Mouse (Mus musculus) urinary bladder, postnatal 10 days (tissue): ENCODE data around the gene Mfsd7a.
"Not testable (repeated sequence)": the region's sequence is repeated elsewhere in the genome, so short reads cannot be mapped to it uniquely, and the experiment has no call there.

ENCODE experiments used
- DNase-seq: peaks from one replicate; pipeline ENCODE4 v3.0.0; 2022; ENCODE audit warnings: low spot score

The Mfsd7a gene

DNA sequence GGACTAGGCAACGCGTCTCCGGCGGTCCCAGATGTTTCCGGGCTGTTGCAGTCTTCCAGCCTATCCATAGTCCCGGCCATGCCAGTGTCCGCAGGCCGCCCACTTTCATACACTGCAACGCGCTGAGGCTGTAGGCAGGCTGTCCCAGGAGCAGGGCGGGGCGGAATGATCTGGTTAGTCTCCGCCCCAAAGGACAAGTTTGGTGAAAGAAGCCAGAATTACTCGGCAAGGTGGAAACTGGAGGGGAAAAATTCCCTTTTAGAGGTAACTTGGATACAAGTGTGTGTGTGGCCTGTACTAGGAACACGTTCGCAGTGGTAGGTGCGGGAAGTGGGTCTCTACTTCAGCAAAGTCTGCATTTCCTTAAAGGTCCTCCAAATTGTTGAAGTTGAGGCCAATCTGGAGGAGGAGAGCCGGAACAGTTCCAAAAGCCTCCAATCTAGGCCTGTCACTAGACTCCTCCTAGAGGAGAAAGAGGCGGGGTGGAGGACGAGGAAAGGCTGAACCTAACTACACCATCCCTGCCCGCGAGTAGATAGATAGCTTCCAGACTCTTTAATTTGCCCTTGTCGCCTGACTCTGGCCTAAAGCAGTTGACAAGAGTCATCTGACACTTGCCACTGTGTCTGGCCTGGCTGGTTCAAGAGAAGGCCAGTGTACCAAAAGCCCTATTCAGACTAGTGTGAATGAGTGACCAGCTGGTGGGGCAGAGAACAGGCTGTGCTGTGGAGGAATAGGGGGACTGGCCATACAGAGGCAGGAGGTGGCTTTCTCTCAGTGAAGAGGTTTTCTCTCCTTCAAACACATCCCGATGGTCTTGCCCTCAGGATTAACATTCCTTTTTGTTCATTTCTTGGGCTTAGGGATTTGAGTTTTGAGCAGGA is at the start of gene Mfsd7a:
Gene Mfsd7a (minus strand): TSS at position 107 of the 884 bp plus-strand sequence.
- no peak for DNase-seq

DNA sequence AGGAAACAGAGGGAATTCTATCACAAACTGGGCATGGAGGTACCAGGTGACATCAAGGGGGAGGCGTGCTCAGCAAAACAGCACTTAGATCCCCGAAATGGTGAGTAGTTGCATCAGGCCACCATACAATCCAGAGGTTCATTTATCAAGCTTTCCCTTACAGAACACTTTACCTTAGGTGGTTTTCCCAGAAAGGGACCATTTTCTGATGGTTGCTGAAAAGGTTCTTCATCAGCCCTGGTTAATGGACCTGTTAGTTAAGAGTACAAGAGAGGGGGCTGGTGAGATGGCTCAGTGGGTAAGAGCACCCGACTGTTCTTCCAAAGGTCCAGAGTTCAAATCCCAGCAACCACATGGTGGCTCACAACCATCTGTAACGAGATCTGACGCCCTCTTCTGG is 37.5 kb upstream of the Mfsd7a start:
- DNase-seq: not testable (repeated sequence)

DNA sequence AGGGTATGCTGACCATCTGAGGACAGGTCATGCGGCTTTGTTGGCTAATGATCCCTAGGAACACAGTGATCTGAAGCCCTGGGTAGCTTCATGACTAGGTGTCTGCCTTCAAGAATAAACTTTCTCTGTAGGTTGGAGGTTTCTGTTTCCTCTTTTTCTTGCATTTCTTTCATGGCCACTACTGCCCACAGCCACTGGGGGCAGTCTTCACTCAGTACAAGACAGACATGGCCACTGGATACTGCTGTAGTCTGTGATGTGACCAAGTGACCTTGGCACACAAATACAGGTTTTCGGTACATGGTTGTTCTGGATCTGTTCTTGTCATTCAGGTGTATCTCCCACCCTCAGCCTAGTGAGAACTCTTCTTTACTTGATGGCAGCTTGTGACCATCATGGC is 36.5 kb upstream of the Mfsd7a start:
- no peak for DNase-seq

DNA sequence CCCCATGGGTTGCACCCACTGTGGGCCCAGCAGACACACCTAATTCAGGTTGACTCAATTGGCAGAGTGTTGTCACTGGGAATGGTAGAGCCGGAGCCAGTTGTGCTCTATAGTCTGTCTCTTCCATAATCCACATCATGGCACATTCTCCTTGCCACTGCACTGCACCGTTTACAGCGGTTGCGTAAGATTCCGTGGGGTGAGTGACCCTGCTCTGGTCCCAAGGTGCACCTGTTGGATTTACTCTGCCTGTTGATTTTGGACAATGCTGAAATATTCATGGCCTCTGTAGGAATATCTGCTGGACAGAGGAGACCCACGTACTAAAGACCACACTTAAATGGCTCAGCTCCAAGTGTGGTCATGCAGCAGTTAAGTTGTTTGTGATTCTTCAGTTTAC is 34.3 kb upstream of the Mfsd7a start:
- no peak for DNase-seq

DNA sequence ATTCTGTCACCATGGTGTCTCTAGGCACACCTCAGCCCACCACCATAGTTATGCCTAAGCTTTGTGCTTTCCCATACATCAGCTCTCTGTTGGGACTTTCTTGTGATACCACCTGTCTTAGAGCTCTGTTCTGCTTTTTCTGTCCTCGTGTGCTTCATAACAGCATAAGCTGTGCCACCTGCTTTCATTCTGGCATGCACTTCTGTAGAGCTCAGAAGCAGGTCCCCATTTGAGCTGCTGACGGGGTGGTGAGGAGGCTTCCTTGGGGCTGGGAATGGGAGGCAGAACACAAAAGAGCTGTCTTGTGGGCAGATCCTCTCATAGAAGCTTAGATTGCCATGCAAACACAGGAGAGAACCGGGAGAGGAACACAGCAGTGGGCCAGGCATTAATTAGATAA is 27.3 kb upstream of the Mfsd7a start:
- DNase-seq: no peak

DNA sequence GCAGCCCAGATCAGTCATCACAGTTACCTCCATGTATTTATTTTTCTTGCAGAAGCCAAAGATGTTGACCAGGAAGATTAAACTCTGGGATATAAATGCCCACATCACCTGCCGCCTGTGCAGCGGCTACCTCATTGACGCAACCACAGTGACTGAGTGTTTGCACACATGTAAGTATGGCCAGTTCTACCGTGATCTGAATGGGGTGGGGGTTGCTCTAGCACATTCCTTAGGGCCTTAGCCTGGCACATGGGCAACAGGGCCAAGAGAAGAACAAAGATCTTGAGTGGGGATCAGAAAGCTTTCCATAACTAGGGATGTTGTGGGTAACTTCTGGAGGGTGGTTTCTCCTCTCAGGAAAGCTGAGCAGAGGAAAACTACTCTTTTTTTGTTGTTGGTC is 25.0 kb upstream of the Mfsd7a start:
- no peak for DNase-seq

DNA sequence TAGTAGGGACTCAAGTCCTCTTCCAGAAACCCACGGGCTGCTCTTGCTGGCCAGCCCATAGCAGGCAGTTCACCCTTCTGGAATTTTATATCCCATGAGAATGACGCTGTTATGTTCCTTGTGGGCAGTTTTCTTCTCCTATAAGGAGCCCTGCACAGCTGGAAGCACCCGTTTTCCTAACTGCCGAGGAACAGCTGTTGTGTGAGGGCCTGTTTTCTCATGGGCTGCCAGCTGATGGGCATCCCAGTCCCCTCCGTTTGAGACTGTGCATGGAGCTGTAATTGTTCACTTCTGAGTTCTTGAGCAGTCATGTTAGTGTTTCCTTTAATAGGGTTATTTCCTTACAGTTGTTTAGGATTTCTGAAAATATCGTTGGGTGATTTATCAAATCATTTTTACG is 20.9 kb upstream of the Mfsd7a start:
- DNase-seq: no peak

DNA sequence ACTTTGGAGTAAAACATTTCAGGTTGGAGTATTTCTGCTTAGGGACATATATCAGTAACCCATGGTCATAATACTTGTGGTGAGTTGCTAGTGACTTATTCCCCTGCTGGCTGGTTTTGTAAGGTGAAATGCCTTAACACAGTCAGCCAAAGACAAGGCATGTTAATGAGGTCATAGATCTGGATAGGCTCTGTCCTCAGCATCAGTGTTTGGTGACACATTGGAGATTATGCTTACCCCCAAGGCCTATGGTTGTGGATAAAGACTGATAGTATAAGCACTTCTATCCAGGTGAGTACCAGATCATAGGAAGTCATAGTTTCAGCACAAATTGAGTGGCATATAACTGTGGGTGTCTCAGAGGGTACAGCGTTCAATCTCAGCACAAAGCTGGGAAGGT is 18.0 kb upstream of the Mfsd7a start:
- no peak for DNase-seq

DNA sequence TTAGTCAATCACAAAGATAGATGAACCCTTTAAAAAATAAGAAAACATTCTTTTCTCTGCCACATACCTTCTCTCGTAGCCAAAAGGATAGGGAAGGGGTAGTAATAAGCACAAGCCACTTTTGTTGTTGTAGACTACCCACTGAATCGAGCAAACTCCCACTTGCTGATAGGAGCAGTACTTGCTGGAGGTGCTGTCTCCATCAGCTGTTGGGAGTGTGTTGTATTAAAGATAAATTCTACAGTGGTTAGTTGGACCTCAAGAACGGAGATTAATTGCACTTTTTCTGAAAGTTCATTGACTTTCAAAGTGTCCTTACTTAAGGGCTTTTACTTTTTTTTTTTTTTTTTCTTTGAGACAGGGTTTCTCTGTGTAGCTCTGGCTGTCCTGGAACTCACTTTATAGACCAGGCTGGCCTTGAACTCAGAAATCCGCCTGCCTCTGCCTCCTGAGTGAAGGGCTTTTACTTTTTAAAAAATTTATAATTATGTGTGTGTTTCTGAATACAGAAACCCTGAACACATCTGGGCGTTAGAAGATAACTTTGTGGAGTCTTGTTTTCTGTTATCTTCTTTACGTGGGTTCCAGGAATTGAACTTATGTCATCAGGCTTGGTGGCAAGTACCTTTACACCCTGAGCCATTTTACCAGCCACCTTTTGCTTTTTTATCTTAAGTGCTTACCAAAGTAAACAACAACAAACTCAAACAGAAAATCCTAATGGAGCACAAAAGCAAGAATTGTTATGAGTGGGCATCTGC is 16.6 kb upstream of the Mfsd7a start:
- DNase-seq: no peak

DNA sequence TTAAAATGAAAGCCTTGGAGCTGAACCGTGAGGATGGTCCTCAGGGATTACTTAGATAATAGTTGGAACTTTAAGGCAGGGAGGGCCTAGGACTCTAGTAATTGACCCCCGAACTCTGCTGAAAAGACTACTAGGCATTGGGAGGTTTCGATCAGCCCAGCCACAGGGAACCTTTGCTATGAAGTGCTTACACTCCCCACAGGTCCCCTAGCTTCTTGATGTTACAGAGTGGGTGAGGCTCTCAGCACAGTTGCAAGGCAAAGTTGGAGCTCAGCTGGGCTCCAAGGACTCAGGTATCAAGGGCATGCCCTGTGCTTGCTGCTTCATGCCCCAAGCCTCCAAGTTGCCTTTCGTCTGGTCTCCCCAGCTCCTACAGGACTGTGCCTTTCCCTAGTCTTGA is 13.8 kb upstream of the Mfsd7a start:
- no peak for DNase-seq

DNA sequence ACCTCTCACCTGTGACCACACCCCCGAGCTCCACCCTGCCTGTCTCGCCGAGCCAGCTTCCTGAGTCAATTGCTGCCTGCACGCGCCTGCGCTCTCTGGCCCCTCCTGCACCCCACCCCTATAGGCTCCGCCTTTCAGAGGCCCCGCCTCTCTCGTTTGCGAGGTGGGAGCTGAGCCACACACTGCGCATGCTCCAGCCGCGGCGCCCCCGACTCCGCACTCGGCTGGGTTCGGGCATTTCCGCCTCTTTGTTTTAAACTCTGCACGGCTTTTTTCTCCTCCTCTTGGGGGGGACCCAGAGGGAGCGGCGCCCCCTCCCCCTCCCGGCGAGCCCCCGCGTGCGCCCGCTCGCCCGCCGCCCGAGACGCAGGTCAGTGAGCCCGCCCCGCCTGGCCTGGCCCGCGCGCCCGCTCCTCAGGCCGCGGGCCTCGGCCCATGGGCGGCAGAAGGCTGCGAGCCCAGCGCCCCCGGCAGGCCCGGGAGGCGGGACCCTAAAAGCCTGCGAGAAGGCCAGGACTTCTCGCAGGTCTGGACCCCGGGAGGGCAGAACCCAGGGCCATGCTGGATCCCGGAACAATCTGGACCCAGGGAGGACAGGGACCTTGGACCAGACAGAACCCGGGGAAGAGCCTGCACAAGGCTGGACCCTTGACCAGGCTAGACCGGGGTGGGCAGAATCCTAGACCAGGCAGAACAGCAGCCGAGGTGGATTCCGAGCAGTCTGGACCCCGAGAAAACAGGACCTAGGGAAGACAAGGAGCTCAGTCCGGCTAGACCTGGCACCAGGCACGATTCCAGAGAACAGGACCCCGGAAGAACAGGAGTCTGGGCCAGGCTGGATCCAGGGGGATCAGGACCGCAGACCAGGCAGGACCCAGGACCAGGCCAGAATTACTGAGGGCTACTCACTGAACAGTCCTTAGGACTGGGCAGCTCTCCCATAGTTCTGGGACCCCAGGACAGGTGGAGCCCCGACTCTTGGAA is 12.7 kb upstream of the Mfsd7a start, which contains the start of gene Pcgf3:
Gene Pcgf3 (plus strand): TSS at position 151 of the 984 bp plus-strand sequence.
- DNase-seq: peak; percentile 90

DNA sequence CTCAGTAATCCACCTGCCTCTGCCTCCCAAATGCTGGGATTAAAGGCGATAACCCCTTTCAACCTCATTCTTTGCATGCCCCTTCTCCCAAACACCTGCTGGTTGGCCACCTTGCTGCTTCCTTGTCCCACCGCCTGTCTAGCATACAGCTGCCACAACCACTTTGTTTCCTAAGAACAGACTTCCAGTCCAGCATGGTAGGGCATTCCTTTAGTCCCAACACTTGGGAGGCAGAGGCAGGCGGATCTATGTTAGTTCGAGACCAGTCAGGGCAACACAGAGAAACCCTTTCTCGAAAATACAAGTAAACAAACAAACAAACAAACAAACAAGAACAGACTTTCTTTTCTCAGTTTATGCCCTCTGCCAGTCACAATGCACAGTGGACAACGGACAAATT is 11.8 kb upstream of the Mfsd7a start:
- no peak for DNase-seq

DNA sequence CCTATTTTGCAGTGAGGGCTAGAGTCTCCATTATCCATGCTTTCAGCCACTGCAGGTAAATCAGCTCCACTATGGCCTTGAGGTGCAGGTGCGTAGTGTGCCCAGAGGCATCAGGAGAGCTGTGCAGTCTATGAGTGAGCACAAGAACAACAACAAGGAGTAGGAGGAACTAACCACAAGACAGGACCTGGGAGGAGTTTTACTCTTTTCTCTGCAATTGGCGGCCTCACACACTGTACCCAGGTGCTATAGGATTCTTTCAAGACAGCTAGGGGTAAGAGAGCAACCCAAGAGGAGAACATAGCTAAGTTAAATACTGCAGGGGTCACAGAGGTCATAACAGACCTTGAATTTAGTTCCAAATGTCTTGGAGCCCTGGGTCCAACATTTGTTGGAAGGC is 10.0 kb upstream of the Mfsd7a start:
- peak; percentile 3 for DNase-seq

DNA sequence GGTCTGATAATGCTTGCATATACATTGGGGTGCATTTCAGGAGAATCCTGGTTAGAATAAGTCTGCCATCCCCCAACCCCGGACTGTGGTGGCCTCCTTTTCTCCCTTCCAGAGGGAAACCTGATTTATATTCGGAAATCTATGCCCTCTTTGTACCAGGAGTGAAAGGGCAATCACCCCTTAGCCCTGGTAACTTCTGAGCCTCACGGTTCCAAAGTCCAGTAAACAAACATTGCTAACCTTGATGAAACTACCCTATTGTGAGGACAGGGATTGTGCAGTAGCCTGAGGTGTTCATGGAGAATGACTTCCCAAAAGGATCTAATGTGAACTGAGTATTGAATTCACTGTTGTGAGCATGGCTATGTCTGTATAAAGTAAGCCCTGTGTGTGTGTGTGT is 5.4 kb upstream of the Mfsd7a start:
- DNase-seq: no peak

DNA sequence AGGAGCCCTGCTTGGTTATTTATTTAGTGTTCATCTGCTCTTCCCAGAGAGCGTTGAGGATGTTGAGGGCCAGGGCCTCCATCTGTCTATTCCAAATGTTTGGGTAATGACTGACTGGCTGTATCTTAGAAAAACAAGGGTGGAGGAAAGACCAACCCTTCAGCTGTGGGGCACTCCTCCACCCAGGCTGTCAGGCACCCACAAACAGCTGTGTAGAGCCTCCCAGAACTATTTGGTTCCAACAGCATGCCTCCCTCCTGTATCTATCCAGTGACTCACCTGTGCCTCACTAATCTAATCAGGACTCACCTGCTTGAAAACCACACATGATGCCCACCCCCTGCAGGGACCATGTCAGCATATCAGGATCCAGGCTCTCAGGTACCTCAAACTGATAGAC is 3.7 kb upstream of the Mfsd7a start:
- no peak for DNase-seq

DNA sequence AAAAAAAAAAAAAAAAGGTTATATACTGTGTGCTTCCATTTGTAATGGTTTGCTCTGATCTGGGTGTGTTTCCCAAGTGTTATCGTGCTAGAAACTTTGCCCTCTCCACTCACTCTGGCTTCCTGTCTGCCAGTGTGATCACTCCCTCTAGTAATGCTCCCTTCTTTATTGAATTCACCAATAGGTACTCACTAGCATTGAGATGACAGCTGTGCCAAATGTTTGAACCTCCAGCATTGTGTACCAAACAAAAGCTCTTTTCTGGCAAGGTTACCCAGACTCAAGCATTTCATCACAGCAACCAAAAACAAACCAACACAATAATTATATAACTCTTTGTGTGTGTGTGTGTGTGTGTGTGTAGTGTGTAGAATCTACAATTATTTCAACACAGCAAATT is 2.9 kb upstream of the Mfsd7a start:
- no peak for DNase-seq

DNA sequence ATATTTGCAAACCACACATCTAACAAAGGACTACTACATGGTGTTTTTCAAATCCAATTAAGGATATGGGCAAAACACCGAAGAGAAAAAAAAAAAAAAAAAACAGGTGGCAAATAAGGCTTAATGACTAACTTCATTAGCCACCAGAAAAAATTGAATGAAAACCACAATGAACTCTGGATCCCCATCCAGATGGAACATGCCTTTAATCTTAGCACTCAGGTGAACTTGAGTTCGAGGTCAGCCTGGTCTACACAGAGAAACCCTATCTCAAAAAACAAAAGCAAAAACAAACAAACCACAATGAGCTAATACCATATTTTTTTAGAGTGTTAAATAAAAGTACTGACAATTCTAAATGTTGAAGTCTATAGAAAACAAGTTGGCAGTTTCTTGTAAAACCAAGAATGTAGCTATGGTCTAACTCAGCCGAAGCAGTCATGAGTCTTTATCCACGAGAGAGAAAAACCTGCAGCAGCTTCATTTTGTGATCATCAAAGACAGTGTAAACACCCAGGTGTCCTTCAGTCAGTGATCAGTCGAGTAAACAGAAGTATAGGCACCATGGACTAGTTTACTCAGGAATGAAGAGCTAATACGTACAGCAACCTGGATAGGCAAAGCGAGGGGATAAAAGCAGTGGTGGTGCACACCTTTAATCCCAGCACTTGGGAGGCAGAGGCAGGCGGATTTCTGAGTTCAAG is 2.3 kb upstream of the Mfsd7a start:
- no peak for DNase-seq

DNA sequence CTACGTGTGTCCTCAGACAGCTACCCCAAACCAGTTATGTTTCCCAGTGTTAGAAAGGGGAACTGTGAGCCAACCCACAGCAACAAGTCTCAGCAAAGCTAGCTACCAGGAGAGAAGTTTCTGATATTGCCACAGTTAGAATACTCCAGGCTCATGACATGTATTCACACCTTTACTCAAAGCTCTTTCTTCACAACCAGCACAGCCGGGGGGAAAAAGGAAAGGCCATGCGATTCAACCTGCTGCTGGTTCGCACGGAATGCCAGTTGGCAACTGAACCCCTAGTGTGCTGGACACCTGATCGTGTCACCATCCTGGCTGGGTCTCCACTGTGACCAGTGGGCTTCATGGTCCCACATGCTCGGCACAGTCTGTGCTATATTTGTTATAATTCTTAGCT is 834 bp downstream of the Mfsd7a start:
- DNase-seq: no peak

DNA sequence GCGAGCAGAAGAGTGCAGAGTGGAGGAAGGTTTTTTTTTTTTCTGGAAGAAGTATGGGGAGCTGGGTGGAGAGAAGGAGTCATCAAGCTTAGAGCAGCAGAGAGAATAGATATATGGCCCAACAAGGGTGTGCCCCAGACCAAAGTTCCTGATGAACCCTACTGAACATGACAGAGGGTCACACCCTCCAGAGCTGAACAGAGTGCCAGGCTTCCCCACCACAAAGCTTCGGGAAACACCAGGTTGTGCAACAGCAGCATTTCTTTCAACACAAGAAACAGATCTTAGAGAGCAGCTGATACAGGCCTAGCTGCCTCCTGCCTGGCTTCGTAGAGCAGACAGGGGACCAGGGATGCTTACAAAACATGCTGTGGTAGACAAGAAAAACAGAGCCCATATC is 1.7 kb downstream of the Mfsd7a start:
- no peak for DNase-seq

DNA sequence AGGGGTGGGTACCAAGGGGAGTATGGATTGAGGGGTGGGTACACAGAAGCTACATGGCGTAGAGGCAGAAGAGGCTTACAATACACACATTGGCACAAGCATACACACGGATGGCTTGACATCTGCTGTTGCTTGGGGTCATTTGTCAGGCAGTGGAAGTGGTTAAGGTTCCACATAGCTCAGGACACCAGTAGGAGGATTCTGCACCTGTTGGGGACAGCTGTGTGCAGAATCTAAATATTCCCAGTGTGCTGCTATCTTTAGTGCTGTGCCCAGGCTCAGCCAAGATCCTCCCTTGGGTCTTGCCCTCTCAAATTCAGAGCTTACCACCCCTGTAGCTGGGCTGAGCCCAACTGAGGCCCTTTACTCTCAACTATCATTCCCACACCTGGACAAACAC is 12.6 kb downstream of the Mfsd7a start:
- DNase-seq: no peak

DNA sequence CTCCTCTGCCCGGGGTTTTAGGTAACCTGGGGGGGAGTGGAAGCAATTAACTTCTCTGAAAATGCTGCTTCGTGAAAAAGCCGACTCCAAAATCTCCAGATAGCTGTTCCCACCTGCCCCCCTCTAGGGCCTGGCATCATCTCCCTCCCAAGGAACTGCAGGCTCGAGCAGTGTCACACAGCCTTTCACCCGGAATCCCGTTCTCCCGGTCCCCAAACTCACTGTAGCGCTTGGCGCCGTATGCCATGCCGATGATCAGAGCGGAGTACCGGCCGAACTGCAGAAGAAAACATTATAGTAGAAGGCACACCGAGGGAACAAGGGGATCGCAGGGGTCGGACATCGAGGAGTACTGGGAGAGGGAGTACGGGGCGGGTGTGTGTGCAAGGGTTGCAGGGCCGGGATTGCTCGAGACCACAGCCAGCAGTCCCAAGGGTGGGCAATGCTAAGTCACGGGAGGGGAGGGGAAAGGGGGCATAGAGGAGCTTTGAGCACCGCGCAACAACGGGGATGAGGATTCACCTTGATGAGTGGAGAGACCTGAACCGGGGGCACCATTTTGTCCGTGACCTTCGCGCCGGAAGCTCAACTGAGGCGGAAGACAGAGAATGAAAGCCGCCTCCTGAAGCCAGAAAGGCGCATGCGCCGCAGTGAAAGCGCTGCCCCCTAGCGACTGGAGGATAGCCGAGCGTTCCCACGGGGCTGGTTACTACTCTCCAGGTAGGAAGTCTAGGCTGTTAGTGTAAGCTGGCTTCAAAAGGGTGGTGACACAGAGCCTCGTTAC is 14.7 kb downstream of the Mfsd7a start, which contains the start of gene Atp5k:
Gene Atp5k (minus strand): TSS at position 645 of the 784 bp plus-strand sequence.
- DNase-seq: peak; percentile 83
